Mouse (Mus musculus) regulatory T cell (primary cell): Measurements from ENCODE around the gene Apex2.

Experiments
- in situ Hi-C: fragments of 300-600 bp; cut with MboI, MseI; formaldehyde crosslinking; loops from one replicate; pipeline ENCODE4 v1.15.1; 2025; ENCODE audit warnings: high pct_unique_total_duplicates

The Apex2 gene

DNA sequence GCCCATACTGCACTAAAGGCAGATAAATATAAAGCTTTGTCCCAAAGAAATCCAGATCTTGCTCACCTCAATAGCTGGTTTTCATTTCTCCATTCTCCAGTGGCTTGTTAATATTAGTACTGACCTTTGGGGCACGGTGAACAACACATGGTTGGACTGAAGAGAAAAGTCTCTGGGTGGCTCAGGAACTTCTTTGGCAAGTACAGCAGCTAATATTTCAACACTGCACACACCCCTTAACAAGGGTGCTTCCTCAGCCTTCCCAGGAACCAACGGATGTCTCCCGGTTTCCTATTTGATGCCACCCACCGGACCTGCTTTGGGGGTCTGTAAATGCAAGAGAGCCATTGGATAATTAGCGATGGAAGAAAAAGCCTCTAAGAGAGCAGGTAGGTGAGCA is at the start of gene Apex2:
TSS of gene Apex2 (minus strand) at position 173 of the 400 bp plus-strand sequence.
- in situ Hi-C loops: loop anchor here (10.0 kb wide), 1 partner anchor 215 kb away; no protein-coding TSS in a partner anchor

DNA sequence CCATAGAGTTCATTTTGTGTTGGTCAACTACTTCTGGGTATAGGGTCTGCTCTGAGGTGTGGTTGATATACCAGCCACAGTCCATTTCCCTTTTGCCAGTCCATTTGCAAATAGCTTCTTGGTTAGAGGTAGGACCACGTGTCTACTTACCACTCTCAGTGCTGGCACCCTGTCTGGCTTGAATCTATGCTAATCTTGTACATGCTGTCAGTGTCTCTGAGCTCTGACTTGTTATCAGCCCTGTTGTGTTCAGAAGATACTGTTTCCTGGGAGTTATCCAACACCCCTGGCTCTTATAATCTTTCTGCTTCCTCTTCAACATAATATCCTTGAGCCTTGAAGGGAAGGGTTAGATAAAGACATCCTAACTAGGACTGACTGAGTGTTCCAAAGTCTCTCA is 46.8 kb upstream of the Apex2 start:
- in situ Hi-C loops: no loop called here

DNA sequence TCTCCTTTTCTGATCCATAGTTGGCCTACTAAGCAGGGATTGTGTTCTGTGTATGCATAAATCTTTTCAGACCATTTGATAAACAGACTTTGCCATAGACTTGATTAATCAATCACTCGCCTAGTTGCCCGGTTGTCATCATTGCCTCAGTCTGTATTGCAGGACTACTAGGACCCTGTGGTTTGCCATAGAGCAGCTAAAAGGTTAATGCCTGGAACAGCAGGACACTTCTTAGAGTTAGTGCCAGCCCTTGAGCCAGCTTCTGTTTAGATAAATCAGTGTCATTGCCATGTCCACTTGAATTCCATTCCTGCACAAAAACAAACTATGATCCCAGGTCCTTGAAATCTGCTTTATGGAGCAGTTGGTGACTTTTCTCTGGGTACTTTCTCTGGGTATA is 9.2 kb upstream of the Apex2 start:
- in situ Hi-C loops: no loop called here

DNA sequence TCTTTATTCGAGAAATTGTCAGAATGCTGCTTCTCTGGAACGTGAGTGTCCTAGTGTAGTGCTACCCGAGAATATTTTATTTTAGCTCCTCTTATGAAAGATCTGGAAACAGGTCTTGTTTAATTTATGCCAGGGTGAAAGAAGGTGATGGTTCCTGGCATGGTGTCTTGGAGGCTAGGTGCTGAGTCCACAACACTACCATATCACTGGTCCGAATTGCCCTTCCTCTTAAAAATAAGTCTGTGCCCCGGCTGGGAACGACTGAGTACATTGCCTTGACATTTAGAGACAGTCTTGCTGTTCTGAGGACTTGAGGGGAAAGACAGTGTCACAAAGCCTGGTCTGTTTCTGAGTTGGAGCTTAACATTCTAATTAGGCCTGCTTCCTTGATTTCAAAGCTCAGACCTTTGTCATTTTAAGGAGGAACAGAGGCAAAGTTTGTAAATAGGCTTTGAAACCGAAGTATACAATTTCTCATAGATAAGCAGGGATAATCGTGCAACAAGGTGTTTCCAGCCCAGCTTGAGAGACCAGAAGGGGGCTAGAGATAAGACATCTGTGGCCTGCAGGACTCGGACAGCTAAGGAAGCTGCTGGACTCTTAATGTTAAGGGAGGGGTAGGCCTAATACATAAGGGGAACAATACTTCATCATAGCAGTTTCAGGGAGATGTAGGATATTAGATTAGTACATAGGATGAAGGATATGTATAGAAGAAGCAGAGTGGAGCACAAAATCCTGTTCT is 5.5 kb upstream of the Apex2 start:
- in situ Hi-C loops: no loop called here

DNA sequence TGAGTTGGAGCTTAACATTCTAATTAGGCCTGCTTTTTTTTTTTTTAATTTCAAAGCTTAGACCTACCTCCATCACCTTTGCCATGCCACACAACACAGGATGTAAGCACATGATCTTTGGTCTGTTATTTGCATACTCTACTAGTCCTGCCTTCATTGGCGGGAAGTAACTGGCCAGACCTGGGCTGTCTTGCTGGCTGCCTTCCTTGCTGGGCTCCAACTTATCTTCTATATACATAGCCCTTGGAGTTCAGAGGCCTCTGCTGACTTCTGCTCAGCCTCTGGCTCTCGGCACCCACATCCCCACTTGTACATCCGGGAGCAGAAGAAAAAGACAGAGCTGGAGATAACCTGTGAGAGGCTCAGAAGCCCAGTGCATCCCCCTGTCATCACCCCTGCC is 4.5 kb upstream of the Apex2 start:
- in situ Hi-C loops: no loop called here

DNA sequence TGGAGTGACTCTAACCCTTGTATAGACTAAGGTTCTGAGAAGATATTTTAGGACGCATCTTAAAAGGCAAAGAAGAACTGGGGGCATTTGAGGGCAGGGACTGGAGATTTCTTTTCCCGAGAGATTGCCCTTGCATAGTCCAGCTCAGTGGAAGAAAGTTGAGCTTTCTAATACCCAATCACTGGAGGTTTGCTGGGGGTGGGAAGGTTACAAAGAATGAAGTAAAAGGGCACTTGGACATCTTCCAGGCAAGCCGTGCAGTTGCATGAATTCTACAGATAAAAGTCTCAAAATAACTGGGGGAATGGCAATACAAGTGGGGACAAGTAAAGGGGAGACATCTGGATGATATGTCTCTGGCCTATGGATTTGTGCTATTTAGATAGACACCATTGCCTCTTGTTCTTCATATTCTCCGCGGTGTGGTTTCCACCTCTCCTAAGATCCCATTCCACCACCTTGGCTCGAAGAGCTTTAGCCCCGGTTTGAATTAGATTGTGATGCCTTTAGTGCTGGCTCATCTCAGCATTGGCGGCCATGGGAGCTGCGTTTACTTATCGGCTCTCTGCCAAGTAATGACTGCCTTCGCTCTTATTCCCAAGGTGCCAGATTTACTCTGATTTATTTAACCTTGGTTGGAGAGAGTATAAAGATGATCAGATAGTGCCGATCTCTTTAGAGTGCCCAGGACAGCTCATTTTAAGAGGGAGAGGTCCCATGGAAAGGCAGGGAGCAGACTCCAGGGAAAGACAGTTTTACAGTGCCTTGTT is 3.8 kb upstream of the Apex2 start:
- in situ Hi-C loops: no loop called here

DNA sequence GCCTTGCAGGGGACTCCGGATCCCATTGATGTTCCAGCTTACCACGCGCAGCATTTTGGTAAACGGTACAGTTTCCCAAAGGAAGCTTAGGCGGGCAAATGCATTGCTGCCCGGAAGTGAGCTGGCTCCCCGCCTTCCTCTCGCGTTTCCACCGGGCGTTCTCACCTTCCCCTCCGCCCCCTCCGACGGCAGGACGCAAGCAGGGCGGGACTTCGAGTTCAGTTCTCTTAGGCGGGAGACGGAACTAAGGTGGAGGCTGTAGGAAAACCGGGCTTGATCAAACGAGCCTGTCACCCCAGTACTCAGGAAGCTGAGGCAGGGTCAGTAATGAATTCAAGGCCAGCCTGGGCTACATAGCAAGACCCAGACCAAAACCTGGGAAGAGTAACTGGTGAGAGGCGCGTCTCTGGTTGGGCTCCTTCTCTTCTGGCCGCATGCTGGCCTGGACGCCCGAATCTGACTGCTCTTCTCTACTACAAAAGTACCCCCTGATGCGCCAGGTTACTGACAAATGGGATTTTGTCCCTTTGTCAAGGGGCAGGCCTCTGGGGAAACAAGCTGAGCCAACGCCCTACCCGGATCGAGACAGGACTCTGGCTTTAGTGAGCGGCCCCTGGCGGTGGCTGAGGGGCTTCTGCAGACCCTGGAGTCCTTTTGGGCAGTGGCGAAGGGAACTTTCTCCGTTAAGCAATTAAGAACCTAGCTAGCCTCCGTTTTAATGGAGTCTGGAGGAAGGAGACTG is 1.5 kb downstream of the Apex2 start, which contains the start of gene Pfkfb1:
TSS of gene Pfkfb1 (plus strand) at position 207 of the 742 bp plus-strand sequence.
- in situ Hi-C loops: loop anchor here (10.0 kb wide), 1 partner anchor 217 kb away; no protein-coding TSS in a partner anchor

DNA sequence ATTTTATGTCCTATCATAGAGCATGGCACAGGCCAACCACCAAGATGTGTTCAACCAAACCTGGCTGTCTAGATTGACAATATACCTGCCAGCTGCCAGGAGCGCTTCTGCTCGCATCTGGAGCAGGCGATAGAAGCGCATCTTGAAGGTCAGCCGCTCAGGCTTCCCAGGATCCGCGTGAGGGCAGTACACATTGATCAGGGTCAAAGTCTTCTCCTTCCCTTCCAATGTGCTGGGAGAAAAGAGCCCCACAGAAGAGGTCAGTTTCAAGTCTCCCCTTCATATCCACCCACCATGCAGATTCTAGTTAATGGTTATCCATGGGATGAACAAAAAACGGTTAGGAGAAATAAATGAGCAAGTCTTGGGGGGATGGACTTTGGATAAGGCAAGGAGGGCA is 4.6 kb downstream of the Apex2 start:
- in situ Hi-C loops: loop anchor here (10.0 kb wide), 1 partner anchor 220 kb away; no protein-coding TSS in a partner anchor

DNA sequence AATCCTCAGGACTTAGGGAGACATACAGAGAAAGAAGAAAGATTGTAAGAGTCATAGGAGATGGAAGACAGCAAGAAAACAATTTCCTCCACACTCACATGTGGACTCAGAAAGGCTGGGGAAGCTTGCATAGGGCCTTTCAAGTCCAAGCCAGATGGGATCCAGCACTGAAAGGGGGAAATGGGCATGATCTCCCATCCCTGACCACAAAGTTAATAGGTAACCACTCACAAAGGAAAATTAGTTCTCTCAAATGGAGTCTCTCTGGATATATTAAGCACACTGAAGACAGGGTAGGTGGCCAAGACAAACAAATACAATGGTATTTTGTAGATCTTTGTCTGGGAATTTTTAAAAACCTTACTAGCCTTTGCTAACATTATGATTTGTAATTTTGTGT is 7.7 kb downstream of the Apex2 start:
- in situ Hi-C loops: loop anchor here (10.0 kb wide), 1 partner anchor 223 kb away; no protein-coding TSS in a partner anchor

DNA sequence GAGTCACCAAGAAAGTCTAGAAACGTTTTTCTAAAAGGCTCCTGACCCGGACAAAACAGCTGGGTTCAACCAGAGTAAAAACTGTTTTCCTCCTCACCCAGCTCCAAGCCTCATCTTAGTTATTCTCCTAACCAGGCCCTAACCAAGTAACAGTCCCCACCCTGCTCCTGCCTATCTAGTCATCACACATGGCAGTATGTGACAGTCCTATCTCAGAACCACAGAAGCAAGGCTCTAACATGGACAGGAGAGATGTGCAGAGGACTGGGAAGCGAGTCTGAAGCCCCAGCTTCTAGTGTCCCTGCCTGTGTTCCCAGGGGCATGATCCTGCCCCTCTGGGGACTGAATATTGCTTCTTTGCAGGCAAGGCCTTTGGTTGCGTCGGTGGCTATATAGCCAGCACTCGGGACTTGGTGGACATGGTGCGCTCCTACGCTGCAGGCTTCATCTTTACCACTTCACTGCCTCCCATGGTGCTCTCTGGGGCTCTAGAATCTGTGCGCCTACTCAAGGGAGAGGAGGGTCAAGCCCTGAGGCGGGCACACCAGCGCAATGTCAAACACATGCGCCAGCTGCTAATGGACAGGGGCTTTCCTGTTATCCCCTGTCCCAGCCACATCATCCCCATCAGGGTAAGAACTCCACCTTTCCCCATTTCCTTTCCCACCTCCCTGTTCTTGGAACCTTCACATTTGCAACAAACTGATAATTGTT is 24.9 kb downstream of the Apex2 start:
- in situ Hi-C loops: loop anchor here (10.0 kb wide), 1 partner anchor 760 kb away; no protein-coding TSS in a partner anchor

DNA sequence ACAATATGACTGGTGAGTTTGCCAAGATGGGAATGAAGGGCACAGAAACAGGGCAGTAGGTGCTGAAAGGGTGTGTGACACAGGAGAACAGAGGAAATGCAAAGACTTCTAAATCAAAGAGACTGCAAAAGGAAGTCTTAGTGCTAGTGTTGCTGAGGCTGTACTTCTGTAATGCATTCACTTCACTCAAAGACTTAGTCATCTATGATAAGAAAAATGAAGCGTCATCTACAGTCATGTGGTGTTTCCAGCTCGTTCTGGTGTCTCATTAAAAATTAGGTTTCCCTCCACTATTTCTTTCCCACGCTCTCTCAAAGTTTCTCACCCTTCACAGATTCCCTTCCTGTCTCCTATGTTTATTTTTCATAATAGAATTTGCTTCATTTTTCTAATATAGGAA is 35.6 kb downstream of the Apex2 start:
- in situ Hi-C loops: no loop called here

DNA sequence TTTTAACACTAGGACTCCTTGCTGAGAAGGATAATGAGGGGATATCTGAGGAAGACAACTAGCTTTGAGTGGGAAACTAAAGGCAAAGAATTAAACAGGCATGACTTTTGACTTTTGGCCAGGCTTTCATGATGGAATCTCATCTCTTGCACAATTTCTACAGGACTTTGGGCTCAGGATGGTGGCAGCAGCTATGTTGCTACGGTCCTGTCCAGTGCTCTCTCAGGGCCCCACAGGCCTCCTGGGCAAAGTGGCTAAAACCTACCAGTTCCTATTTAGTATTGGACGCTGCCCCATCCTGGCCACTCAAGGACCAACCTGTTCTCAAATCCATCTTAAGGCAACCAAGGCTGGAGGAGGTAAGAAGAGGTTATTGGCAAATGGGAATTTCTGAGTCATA is 37.7 kb downstream of the Apex2 start:
- in situ Hi-C loops: no loop called here

DNA sequence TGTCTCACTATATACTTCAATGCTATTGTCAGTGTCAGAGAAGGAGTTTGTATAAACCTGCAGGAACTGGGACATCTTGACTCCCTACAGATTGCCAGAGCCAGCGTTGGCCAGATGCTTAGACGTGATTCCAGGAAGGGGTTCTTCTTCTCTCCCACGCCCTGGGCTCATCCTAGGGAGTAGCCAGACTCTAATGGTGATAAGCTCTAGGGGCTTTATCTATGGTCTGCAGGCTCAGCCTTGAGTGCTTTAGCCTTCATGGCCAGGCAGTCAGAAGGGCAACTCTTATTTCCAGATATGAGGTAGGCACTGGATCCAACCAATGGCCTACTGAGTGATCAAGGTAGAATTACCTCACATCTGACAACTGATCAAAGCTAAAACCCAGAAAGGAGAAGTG is 40.0 kb downstream of the Apex2 start:
- in situ Hi-C loops: no loop called here

DNA sequence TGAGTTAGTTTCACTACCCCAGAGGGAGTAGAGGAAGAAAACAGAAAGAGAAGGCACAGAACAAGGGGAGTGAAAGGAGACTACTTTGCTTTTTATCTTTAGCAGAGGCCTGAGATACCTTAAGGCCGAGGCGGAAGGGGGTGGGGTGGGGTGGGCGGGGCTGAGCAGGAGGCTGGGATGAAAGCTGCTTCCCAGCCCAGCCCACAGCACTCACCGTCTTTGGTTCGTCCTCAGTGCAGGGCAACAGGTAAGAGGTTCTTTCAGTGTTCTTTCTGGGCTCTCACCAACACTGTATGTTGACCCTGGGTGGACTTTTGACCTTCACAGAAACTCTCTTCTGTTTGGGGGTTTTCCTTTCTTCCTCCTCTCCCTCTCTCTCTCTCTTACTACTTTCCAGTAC is 42.4 kb downstream of the Apex2 start, which contains the start of gene Alas2:
TSS of gene Alas2 (plus strand) at position 137 of the 400 bp plus-strand sequence.
- in situ Hi-C loops: no loop called here

DNA sequence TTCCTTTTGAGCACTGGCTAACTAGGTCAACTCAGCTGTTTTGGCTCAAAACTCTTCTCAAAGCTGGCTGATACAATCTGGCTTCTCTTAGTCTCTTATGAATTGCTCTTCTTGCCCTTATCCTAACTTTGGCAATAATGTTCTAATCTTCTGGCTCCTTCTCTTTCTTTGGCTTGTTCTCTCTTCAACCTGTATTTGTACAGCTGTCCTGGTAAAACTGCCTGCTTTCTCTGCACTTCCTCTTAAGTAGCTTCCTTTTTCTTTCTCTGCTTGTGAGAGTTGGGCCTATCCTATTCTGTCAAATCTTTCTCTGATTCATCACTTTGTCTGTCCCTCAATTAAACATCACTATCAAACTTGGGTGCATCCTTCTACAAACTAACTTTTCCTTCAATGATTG is 48.0 kb downstream of the Apex2 start:
- in situ Hi-C loops: no loop called here

DNA sequence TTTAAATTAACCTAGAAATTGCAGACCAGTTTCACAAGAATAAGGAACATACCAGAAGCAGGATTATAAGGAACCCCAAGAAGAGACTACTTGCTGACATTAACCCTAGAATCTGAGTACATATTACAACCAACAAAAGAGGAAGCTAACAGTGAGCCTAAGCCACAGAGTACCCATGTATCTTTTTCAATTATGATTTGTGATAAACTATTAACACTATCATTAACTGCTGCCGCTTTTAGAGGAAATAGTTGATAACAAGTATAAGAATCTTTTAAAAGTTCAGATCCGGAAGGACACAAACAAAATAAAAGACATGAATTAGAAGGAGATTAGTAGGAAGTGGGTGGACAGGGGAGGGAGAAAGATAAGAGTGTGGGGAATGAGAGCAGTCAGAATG is 49.6 kb downstream of the Apex2 start:
- in situ Hi-C loops: no loop called here

DNA sequence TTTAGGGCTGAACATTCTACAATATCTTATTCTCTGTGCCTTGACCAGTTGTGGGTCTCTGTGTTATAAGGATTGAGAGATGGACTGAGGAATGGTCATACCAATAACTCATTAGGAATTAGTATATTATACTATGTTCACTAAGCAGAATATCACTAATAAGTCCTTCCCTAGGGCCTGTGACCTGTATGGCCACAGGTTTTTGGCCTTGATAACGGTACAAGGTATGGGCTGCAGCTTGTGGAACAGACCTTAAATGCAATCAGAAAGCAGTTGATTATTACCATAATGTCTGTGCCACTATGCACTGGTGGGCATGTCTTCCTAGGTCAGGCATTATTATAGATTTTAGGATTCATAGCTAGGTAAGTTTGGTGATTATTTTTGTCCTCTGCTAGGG is 73.2 kb downstream of the Apex2 start:
- in situ Hi-C loops: loop anchor here (25.0 kb wide), 1 partner anchor 446 kb away; no protein-coding TSS in a partner anchor

DNA sequence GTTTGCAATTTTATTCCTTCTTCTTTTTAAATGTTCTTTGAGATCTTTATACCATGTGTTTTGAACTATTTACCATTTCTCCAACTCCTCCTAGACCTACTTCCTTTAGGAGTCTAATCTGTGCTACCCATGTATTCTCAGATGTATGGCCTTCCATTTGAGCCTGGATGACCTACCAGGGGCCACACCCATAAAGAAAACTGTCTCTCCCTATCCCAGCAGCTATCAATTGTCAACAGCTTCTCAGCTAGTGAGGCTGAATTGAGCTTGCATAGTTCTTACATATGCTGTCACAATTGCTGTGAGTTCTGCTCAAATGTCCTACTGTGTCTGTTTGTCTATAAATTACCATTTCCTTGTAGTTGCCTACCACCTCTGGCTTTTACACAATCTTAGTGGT is 73.7 kb downstream of the Apex2 start:
- in situ Hi-C loops: loop anchor here (25.0 kb wide), 1 partner anchor 446 kb away; no protein-coding TSS in a partner anchor

DNA sequence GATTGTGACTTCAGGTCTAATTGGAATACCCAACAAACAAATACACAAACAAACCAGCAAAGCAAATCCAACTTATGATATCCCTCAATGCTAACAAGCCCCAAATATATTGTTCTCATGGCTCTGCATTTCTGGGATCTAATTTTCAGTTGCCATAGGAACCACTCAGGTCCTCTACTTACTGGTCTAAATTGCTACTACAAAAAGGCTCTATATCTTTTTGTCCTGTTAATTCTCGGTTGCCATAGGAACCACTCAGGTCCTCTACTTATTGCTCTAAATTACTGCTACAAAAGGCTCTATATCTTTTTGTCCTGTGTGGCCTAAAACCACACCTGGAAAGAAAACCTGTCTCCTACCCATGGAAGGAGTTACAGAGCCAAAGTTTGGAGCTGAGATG is 75.5 kb downstream of the Apex2 start:
- in situ Hi-C loops: loop anchor here (25.0 kb wide), 1 partner anchor 448 kb away; no protein-coding TSS in a partner anchor

DNA sequence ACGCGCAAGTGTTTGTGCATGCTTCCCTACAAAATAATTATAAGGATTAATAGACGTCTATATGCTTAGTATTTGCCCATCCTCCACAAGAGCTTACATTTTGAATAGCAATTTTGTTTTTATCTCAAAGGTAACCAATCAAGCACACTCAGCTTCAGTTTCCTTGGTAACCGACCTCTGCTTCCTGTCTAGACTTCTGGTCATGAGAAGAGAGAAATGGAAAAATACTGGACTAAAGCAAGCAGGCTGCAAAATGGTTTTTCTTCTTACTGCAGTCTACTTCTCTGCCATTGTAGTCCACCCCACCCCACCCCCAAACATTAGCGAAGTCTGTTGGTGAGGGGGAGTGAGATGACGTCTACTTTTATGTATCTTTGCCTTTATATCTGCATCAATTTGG is 78.4 kb downstream of the Apex2 start:
- in situ Hi-C loops: loop anchor here (25.0 kb wide), 1 partner anchor 451 kb away; no protein-coding TSS in a partner anchor

DNA sequence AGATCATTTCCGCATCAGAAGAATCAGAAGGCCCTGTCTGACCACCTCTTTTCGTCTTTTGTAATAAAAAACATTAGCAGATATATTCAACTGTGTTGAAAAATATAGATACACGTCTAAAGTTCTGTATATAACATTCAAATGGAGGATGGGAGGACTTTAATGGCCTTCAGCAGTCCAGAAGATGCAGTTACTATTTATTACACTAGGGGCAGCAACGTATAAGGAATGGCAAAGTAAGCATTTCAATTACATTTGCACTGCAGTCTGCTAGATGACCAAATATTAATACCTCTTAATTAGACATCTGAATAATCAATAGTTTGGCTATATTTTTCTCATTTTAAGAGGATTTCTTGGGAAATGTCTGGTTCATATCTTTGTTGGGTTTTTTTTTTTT is 79.0 kb downstream of the Apex2 start:
- in situ Hi-C loops: loop anchor here (25.0 kb wide), 1 partner anchor 452 kb away; no protein-coding TSS in a partner anchor
